Mouse (Mus musculus): ENCODE data around the gene Snx9.

- no peak for TF ChIP-seq GATA1 (IDR thresholded peaks at IDR 0.05; ENCODE audit: borderline replicate concordance, low read length)
- TF ChIP-seq CTCF (IDR thresholded peaks at IDR 0.05; ENCODE audit: low read depth, low read length): no peak
- no peak for TF ChIP-seq TAL1 (conservative IDR thresholded peaks at IDR 0.05; ENCODE audit: low read depth, low read length)
- TF ChIP-seq GATA2 (IDR thresholded peaks at IDR 0.05; ENCODE audit: borderline replicate concordance, low read depth, low read length): no peak
- TF ChIP-seq POLR2AphosphoS5 (IDR thresholded peaks at IDR 0.05; ENCODE audit: insufficient replicate concordance, low read depth, low read length): no peak
Observed at GRCm38 (mm10) chr17:5798900-5799299, 42.2 kb upstream of the Snx9 start.

Data from G1E (cell line).